8 mouse cellular contexts compared by ENCODE assay signal in the genomic region with DNA sequence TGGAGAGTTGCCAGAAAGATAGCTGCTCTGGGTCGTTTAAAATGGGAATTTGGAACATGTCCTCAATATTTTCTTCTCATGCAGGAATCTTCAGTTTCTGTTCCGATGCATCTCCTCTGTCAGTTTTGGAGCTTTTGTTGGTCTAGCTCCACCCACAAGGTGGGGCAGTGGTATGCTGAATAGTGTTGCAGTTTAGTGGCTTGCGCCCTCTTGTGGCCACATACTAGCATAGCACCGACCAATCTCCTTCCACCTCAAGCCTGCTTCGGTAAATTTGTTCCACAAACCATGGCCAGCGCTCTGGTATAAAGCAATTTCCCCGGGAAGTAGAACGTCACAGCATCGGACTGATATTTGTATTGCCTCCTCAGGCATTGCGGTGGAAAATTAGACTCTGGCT. TPM values are rescaled to one million over a fixed set of nuclear protein-coding genes. Genes with fewer than 3 reads are reported as not detected.
DNase-seq lines count a peak whose midpoint lies in the region; ATAC-seq lines count a peak whose summit lies in the region.

No protein-coding gene starts in this region.

- peak; percentile 88 for ATAC-seq in hindbrain, embryonic 13.5 days (ENCODE audit: low FRiP score)

- WGBS in hindbrain, embryonic 13.5 days: 8% methylated on average over 10 of the region's 10 CpGs

- H3K36me3 ChIP-seq in hindbrain, embryonic 13.5 days: no peaks in the 10 kb centered on the region

- H3K27ac ChIP-seq in hindbrain, embryonic 13.5 days: no peak overlapping the region

- 0 out of 2 replicates have a peak overlapping the region, but pooled peaks have one; percentile 15 for H3K4me3 ChIP-seq in hindbrain, embryonic 13.5 days

- DNase-seq in Muller cell, postnatal 12 days (ENCODE audit: inconsistent ontology term): peak; percentile 77
- peak; percentile 50 for DNase-seq in cerebellum, adult 9-11 months
- peak; percentile 56 to 74 for DNase-seq in frontal cortex, postnatal 25 days (ENCODE audit: low spot score in 2 of 2)
- peak; percentile 82 to 94 for DNase-seq in layer of hippocampus, postnatal 14 days (ENCODE audit: low spot score in 2 of 2)
- DNase-seq in lung, postnatal 14 days: peak; percentile 80
- DNase-seq in retina, embryonic 14.5 days (ENCODE audit: low spot score): peak; percentile 95
- peak; percentile 81 to 82 for DNase-seq in thymus, postnatal 36 days

- no peaks in the 10 kb centered on the region for H3K9me3 ChIP-seq in hindbrain, embryonic 13.5 days

- H3K4me2 ChIP-seq in hindbrain, embryonic 13.5 days: peak overlapping the region; percentile 36

- no peaks in the 10 kb centered on the region for H3K4me1 ChIP-seq in hindbrain, embryonic 13.5 days (replicated peaks)

- no peak overlapping the region for H3K9ac ChIP-seq in hindbrain, embryonic 13.5 days

- H3K27me3 ChIP-seq in hindbrain, embryonic 13.5 days: 0 out of 2 replicates have a peak, but pooled peaks cover 4% of the 10 kb centered on the region

RNA-seq across cellular contexts. Expression of gene Gm9049, which starts 16.5 kb away (rescaled TPM):
- polyA plus RNA-seq in hindbrain, embryonic 13.5 days (2015; fragmentation: Nextera tagmentation; extraction: Ambion mirVana): 0.09 TPM in 1 of 2 replicates, not detected in the other
- not detected for total RNA-seq in layer of hippocampus, postnatal 14 days (2021)

RNA-seq across cellular contexts. Expression of gene Gm9048, which starts 22.0 kb away (rescaled TPM):
- not detected in 2 replicates for polyA plus RNA-seq in hindbrain, embryonic 13.5 days (2015; fragmentation: Nextera tagmentation; extraction: Ambion mirVana)
- under 1 TPM in 1 of 2 experiments, not detected in 1; 0.21 TPM for total RNA-seq in layer of hippocampus, postnatal 14 days (2021)

RNA-seq across cellular contexts. Expression of gene Gm9046, which starts 27.4 kb away (rescaled TPM):
- polyA plus RNA-seq in hindbrain, embryonic 13.5 days (2015; fragmentation: Nextera tagmentation; extraction: Ambion mirVana): not detected in 2 replicates
- not detected for total RNA-seq in layer of hippocampus, postnatal 14 days (2021)

RNA-seq across cellular contexts. Expression of gene Gm9045, which starts 32.8 kb away (rescaled TPM):
- 0.09 TPM in 1 of 2 replicates, not detected in the other for polyA plus RNA-seq in hindbrain, embryonic 13.5 days (2015; fragmentation: Nextera tagmentation; extraction: Ambion mirVana)
- total RNA-seq in layer of hippocampus, postnatal 14 days (2021): not detected

RNA-seq across cellular contexts. Expression of gene Gm9044, which starts 38.2 kb away (rescaled TPM):
- 0.08 TPM in 1 of 2 replicates, not detected in the other for polyA plus RNA-seq in hindbrain, embryonic 13.5 days (2015; fragmentation: Nextera tagmentation; extraction: Ambion mirVana)
- not detected for total RNA-seq in layer of hippocampus, postnatal 14 days (2021)
